ENCODE assay signal across 19 mouse cellular contexts in genomic region chr5:73992321-73992720, GRCm38 (mm10).
"Had no signal": no experiment of that assay in that cellular context is flagged by ENCODE, and none has a peak within 500 bp of the region (broad histone marks: within the 10 kb centered on the region; RNA-seq: fewer than 3 reads in every experiment).

No protein-coding gene starts in this region.

- ATAC-seq: hindbrain, embryonic 16.5 days; inflammation-experienced regulatory T-cells, adult 6 months; intestine, embryonic 15.5 days; intestine, postnatal 0 days had no signal

- DNase-seq: gastrocnemius, adult 2 months; gastrocnemius, postnatal 10 days; gastrocnemius, postnatal 25 days; heart, adult 2 months; heart, postnatal 10 days; heart, postnatal 4 days; kidney, adult 18-20 months; kidney, adult 8-10 months; kidney, postnatal 10 days; kidney, postnatal 25 days; kidney, postnatal 4 days; layer of hippocampus, adult 9-11 months; layer of hippocampus, postnatal 36 days; liver; liver, embryonic 13.5 days had no signal
